Mouse (Mus musculus): Measurements from ENCODE around the gene Isg20.

DNA sequence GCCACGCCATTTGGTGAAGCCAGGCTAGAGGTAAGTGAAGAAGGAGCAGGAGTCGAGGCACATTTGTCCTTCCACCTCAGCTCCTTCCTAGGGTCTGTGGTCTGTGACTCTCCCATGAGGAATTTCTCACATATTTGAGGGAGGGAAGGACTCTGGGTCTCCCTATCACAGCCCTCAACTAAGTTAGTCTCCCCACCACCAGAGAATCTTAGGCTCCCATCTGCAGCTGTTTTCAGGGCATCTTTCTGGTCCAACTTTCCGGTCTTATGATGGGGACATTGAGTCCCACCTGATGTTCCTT lies 1.3 kb downstream of the Isg20 start:
- TF ChIP-seq CTCF (IDR thresholded peaks at IDR 0.05; ENCODE audit: borderline replicate concordance, insufficient read depth, low read length) (no peak), POLR2A (IDR thresholded peaks at IDR 0.05; ENCODE audit: low read depth, low read length) (no peak; the same call in 1 of the 2 replicates)
